Mouse (Mus musculus): ENCODE measurements around the gene Cst11.

- TF ChIP-seq CTCF (IDR thresholded peaks at IDR 0.05; ENCODE audit: borderline replicate concordance, extremely low read depth, insufficient read depth, insufficient read length): no peak
- TF ChIP-seq POLR2A (IDR thresholded peaks at IDR 0.05; ENCODE audit: borderline replicate concordance, extremely low read depth, insufficient read depth, insufficient read length, poor library complexity, severe bottlenecking): no peak
Measured at GRCm38 (mm10) chr2:148798485-148798884, 27.2 kb upstream of the Cst11 start, which contains the start of gene Cst8.
